Mouse (Mus musculus) heart, adult 2 months (tissue): ENCODE measurements around the gene Aldh1a1. TPM values are rescaled to one million over a fixed set of nuclear protein-coding genes. Genes with fewer than 3 reads are reported as not detected.
"Not testable (repeated sequence)": the region's sequence is repeated elsewhere in the genome, so short reads cannot be mapped to it uniquely, and the experiment has no call there.

Experiments used
- DNase-seq, 2 experiments: peaks; one replicate each; pipeline ENCODE4 v3.0.0; 2021
- H3K27ac ChIP-seq: fragments of 200-600 bp; 2 replicates; pipeline ENCODE4 v1.8.1; 2022
- H3K27me3 ChIP-seq: fragments of 200-500 bp; 2 replicates; pipeline ENCODE4 v1.6.1; 2012; ENCODE audit warnings: mild to moderate bottlenecking, low read length, inconsistent platforms, mixed read lengths; ENCODE audit not compliant: control insufficient read depth, insufficient read depth
- H3K36me3 ChIP-seq: fragments of 200-500 bp; 2 replicates; pipeline ENCODE4 v1.6.1; 2012; ENCODE audit warnings: low read length, inconsistent platforms; ENCODE audit not compliant: control insufficient read depth, insufficient read depth
- H3K4me1 ChIP-seq: fragments of 200-500 bp; 2 replicates; pipeline ENCODE4 v1.6.1; 2011; ENCODE audit warnings: low read length; ENCODE audit not compliant: control insufficient read depth, insufficient read depth
- H3K4me3 ChIP-seq: fragments of 200-600 bp; 2 replicates; pipeline ENCODE4 v1.8.1; 2022
- H3K79me2 ChIP-seq: fragments of 200-500 bp; replicated peaks from 2 replicates; pipeline ENCODE4 v1.6.1; 2012; ENCODE audit warnings: mild to moderate bottlenecking, inconsistent platforms, low read length, moderate library complexity, mixed read lengths; ENCODE audit not compliant: control insufficient read depth, insufficient read depth
- H3K9ac ChIP-seq: fragments of 200-500 bp; 2 replicates; pipeline ENCODE4 v1.6.1; 2012; ENCODE audit warnings: low read depth, mild to moderate bottlenecking, control low read depth, inconsistent platforms, low read length, mixed read lengths
- CTCF ChIP-seq: fragments of 200-600 bp; IDR thresholded peaks from 2 replicates; pipeline ENCODE4 v1.8.1; 2022; ENCODE audit warnings: antibody characterized with exemption, mild to moderate bottlenecking, moderate library complexity
- EP300 ChIP-seq: fragments of 200-500 bp; IDR thresholded peaks from 2 replicates; pipeline ENCODE4 v1.6.1; 2011; ENCODE audit warnings: low read depth, low read length, control low read depth; ENCODE audit not compliant: insufficient read depth
- POLR2A ChIP-seq: fragments of 200-500 bp; IDR thresholded peaks from 2 replicates; pipeline ENCODE4 v1.6.1; 2011; ENCODE audit warnings: mild to moderate bottlenecking, low read depth, low read length, control low read depth; ENCODE audit not compliant: insufficient read depth
- WGBS: fragments of 180-500 bp; shearing (Covaris S2); methylation state at CpG from one replicate; pipeline ENCODE4 v1.1.7; 2018; 5-methylcytosine and 5-hydroxymethylcytosine counted together
- intact Hi-C: fragments of 180-260 bp; cut with DNase I; formaldehyde crosslinking; loops from one replicate; pipeline ENCODE4 v1.15.1; 2025
- polyA plus RNA-seq: library from polyadenylated mRNA; depleted of rRNA; stranded (reverse); fragments of >200 nt; gene quantifications from 2 replicates; pipeline ENCODE4 v1.2.3, GENCODE M21; 2012
- total RNA-seq, 2 experiments: library from RNA; stranded (reverse); gene quantifications; 2 replicates each; pipeline ENCODE4 v1.2.3; 2021

Gene Aldh1a1
- total and polyA plus RNA-seq, 3 experiments: 23.3 to 25.8 (median 24.1) TPM

- Histone ChIP-seq H3K9ac (no peak overlapping the region), H3K79me2 (no peaks in the 10 kb centered on the region), H3K4me1 (no peaks in the 10 kb centered on the region), H3K27me3 (no peaks in the 10 kb centered on the region), H3K27ac (no peak overlapping the region), H3K36me3 (no peaks in the 10 kb centered on the region), H3K4me3 (no peak overlapping the region)
- 68% methylated on average over 6 of the region's 6 CpGs for WGBS
- no peak for DNase-seq
- intact Hi-C loops: no loop called here
- TF ChIP-seq POLR2A (no peak), CTCF (no peak), EP300 (no peak)
Measured at GRCm38 (mm10) chr19:20513688-20514361, 21.3 kb downstream of the Aldh1a1 start.

GRCm38 (mm10) chr19:20516481-20516880 is 24.0 kb downstream of the Aldh1a1 start:
- H3K36me3 ChIP-seq: no peaks in the 10 kb centered on the region
- H3K27ac ChIP-seq: no peak overlapping the region
- intact Hi-C loops: no loop called here
- no peak for TF ChIP-seq POLR2A
- no peak for TF ChIP-seq EP300
- TF ChIP-seq CTCF: no peak
- no peaks in the 10 kb centered on the region for H3K79me2 ChIP-seq
- no peak overlapping the region for H3K9ac ChIP-seq
- no peaks in the 10 kb centered on the region for H3K4me1 ChIP-seq
- WGBS: 86% methylated on average over 3 of the region's 3 CpGs
- H3K4me3 ChIP-seq: no peak overlapping the region
- no peak for DNase-seq
- H3K27me3 ChIP-seq: no peaks in the 10 kb centered on the region

GRCm38 (mm10) chr19:20529156-20529555 is 36.6 kb downstream of the Aldh1a1 start:
- peak in 1 of 2 experiments; percentile 14 for DNase-seq
- H3K4me1 ChIP-seq, H3K27me3 ChIP-seq, H3K79me2 ChIP-seq, H3K27ac ChIP-seq, intact Hi-C loops, H3K9ac ChIP-seq, H3K36me3 ChIP-seq, H3K4me3 ChIP-seq: not testable (repeated sequence)
- WGBS: 77% methylated on average over 11 of the region's 11 CpGs

- Histone ChIP-seq H3K9ac (no peak overlapping the region), H3K36me3 (no peaks in the 10 kb centered on the region), H3K27me3 (no peaks in the 10 kb centered on the region), H3K79me2 (no peaks in the 10 kb centered on the region), H3K27ac (peak overlapping the region; percentile 41; the same call in 1 of the 2 replicates), H3K4me1 (peaks cover 3% of the 10 kb centered on the region), H3K4me3 (no peak overlapping the region)
- intact Hi-C loops: no loop called here
- TF ChIP-seq CTCF (no peak), EP300 (no peak), POLR2A (no peak)
- WGBS: 48% methylated on average over 1 of the region's 1 CpGs
- peak; percentile 18 to 26 for DNase-seq
Measured at GRCm38 (mm10) chr19:20529921-20530696, 37.6 kb downstream of the Aldh1a1 start.

GRCm38 (mm10) chr19:20536538-20536937 is 44.0 kb downstream of the Aldh1a1 start:
- DNase-seq: peak; percentile 25 to 36
- Histone ChIP-seq H3K4me1 (no peaks in the 10 kb centered on the region; the same call in 1 of the 2 replicates), H3K27me3 (no peaks in the 10 kb centered on the region), H3K4me3 (no peak overlapping the region), H3K79me2 (no peaks in the 10 kb centered on the region), H3K36me3 (no peaks in the 10 kb centered on the region), H3K9ac (no peak overlapping the region), H3K27ac (no peak overlapping the region; the same call in 1 of the 2 replicates)
- 38% methylated on average over 7 of the region's 7 CpGs for WGBS
- TF ChIP-seq EP300 (no peak), POLR2A (no peak)
- intact Hi-C loops: no loop called here

- no peak for TF ChIP-seq CTCF
- no peak for TF ChIP-seq POLR2A
- TF ChIP-seq EP300: no peak
- Histone ChIP-seq H3K36me3 (no peaks in the 10 kb centered on the region), H3K4me3 (no peak overlapping the region), H3K4me1 (no peaks in the 10 kb centered on the region; the same call in 1 of the 2 replicates), H3K9ac (no peak overlapping the region), H3K27me3 (no peaks in the 10 kb centered on the region), H3K79me2 (no peaks in the 10 kb centered on the region), H3K27ac (no peak overlapping the region)
- 55% methylated on average over 4 of the region's 4 CpGs for WGBS
- intact Hi-C loops: no loop called here
- DNase-seq: no peak
Measured at GRCm38 (mm10) chr19:20541044-20541443, 48.5 kb downstream of the Aldh1a1 start.
